Mouse (Mus musculus) hematopoietic stem cell, adult 5-6 weeks (primary cell): ENCODE data around the gene Magea6. TPM values are rescaled to one million over a fixed set of nuclear protein-coding genes. Genes with fewer than 3 reads are reported as not detected.
"Not testable (repeated sequence)": the region's sequence is repeated elsewhere in the genome, so short reads cannot be mapped to it uniquely, and the experiment has no call there.

ENCODE experiments used
- ATAC-seq, 2 experiments: fragments of 125-278 bp in 1 of 2; replicated peaks in 1 of 2; 2 replicates each; pipeline ENCODE4 v1.8.0; 2016 to 2017; ENCODE audit warnings: inconsistent platforms in 2 of 2, mild to moderate bottlenecking in 2 of 2, moderate number of reproducible peaks in 2 of 2, low read depth in 1 of 2, moderate TSS enrichment in 1 of 2; ENCODE audit not compliant: low FRiP score in 2 of 2, poor library complexity in 2 of 2, severe bottlenecking in 2 of 2, insufficient read depth in 1 of 2, low TSS enrichment in 1 of 2
- total RNA-seq: library from RNA; stranded (forward); fragments of 172-1452, 232-1000 nt; gene quantifications from 2 replicates; pipeline ENCODE4 v1.2.3, GENCODE M21; 2017

Gene Magea6
- not detected in 2 replicates for total RNA-seq

DNA sequence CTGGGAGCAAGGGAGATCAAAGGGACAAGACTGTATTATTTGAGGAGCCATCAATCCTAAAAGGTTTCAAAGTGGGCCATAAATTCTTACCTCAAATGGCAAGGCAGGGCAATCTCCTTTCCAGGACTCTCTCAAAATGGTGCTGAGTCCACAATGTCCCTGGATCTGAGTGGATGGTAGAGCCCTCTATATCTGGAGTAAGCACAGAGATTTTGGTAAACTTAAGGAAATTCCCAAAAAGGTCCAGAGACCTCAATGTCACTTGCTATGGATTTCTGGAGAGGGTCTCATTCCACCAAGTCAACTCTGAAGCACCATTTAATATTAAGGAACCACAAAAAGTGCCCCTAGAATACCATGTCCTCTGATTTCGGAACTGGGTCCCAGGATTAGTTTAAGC, at the start of gene Magea6:
TSS of gene Magea6 (minus strand) at position 101 of the 400 bp plus-strand sequence.
- not testable (repeated sequence) for ATAC-seq

DNA sequence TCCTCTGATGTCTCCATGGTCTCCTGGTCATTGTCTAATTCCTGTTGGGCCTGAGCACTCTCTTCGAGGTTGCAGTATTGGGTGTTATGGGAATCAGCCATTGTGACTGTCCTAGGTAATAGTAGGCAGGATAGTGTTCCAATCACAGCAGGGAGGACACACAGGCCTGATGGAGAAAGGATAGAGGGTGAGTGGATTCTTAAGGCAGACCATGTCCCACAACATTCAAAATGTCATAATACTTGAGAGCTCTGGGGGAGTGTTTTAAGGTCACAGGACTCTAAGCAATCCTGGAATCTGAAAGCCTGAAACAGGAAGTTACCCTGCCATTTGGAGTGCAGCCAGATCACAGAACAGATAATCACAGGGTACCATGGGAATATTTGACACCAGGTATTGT, 13.6 kb upstream of the Magea6 start, which contains the start of gene Magea3:
TSS of gene Magea3 (minus strand) at position 101 of the 400 bp plus-strand sequence.
- ATAC-seq = not testable (repeated sequence)

DNA sequence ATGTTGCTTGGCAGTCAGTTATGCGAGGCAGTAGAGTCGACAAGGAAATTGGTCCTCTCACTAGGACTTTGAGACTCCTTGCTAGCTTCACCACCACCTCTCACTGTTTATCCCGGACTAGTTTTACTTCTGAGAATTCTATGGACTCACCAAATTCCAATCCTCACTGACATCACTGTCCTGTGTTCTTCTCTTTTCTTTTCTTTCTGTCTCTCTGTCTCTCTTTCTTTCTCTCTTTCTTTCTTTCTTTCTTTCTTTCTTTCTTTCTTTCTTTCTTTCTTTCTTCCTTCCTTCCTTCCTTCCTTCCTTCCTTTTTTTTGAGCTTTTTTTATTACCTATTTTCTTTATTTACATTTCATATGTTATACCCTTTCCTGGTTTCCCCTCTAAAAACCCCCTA, 45.6 kb downstream of the Magea6 start, which contains the start of gene Cldn34b1:
TSS of gene Cldn34b1 (minus strand) at position 101 of the 400 bp plus-strand sequence.
- not testable (repeated sequence) for ATAC-seq

Other genes with a start within 250 kb of the Magea6 start
- not detected in 2 replicates for gene Cldn34b1, start 45.7 kb downstream of the Magea6 start, total RNA-seq
- not detected in 2 replicates for gene Magea3, start 13.5 kb upstream of the Magea6 start, total RNA-seq
- gene Magea8, start 59.9 kb upstream of the Magea6 start, total RNA-seq = not detected in 2 replicates
- gene Magea5, start 127.2 kb upstream of the Magea6 start, total RNA-seq = not detected in 2 replicates
- not detected in 2 replicates for gene Magea1, start 153.8 kb upstream of the Magea6 start, total RNA-seq
- gene Magea2, start 157.7 kb upstream of the Magea6 start, total RNA-seq = not detected in 2 replicates
- not detected in 2 replicates for gene Cldn34b2, start 192.4 kb upstream of the Magea6 start, total RNA-seq